Mouse (Mus musculus) lung, postnatal 0 days (tissue): ENCODE data around the gene Patz1. TPM values are rescaled to one million over a fixed set of nuclear protein-coding genes. Genes with fewer than 3 reads are reported as not detected.

Source experiments
- ATAC-seq: fragments of 200-750 bp; cut with Nextera tagmentation; 2 replicates; pipeline ENCODE4 v1.8.0; 2017; ENCODE audit warnings: moderate library complexity
- DNase-seq: peaks from one replicate; pipeline ENCODE4 v3.0.0-alpha.2; 2016; ENCODE audit warnings: low spot score
- H3K27ac ChIP-seq: fragments of 300-500 bp; sonication (generic); 2 replicates; pipeline ENCODE4 v1.5.1; 2014; ENCODE audit warnings: antibody characterized with exemption, mild to moderate bottlenecking, low read length, mixed read lengths
- H3K27me3 ChIP-seq: fragments of 300-500 bp; sonication (generic); replicated peaks from 2 replicates; pipeline ENCODE4 v1.6.1; 2014; ENCODE audit warnings: low read length, mixed read lengths; ENCODE audit not compliant: insufficient read depth
- H3K36me3 ChIP-seq: fragments of 300-500 bp; sonication (generic); 2 replicates; pipeline ENCODE4 v1.6.1; 2014; ENCODE audit warnings: low read length, mixed read lengths; ENCODE audit not compliant: insufficient read depth
- H3K4me1 ChIP-seq: fragments of 300-500 bp; sonication (generic); 2 replicates; pipeline ENCODE4 v1.6.1; 2014; ENCODE audit warnings: antibody characterized with exemption, low read depth, low read length, mixed read lengths; ENCODE audit not compliant: insufficient read depth
- H3K4me2 ChIP-seq: fragments of 300-500 bp; sonication (generic); replicated peaks from 2 replicates; pipeline ENCODE4 v1.6.1; 2014; ENCODE audit warnings: low read depth, mild to moderate bottlenecking, low read length, moderate library complexity, mixed read lengths
- H3K4me3 ChIP-seq: fragments of 300-500 bp; sonication (generic); 2 replicates; pipeline ENCODE4 v1.5.1; 2014; ENCODE audit warnings: low read depth, low read length
- H3K9ac ChIP-seq: fragments of 300-500 bp; sonication (generic); replicated peaks from 2 replicates; pipeline ENCODE4 v1.6.1; 2014; ENCODE audit warnings: low read depth, mild to moderate bottlenecking
- H3K9me3 ChIP-seq: fragments of 300-500 bp; sonication (generic); 2 replicates; pipeline ENCODE4 v1.6.1; 2016; ENCODE audit warnings: low read length, mixed read lengths
- CTCF ChIP-seq: IDR thresholded peaks from 2 replicates; pipeline ENCODE4 v1.5.1; 2016; ENCODE audit warnings: antibody characterized with exemption, mild to moderate bottlenecking
- EP300 ChIP-seq: IDR thresholded peaks from 2 replicates; pipeline ENCODE4 v1.6.1; 2016; ENCODE audit warnings: antibody characterized with exemption, mild to moderate bottlenecking, control low read depth
- WGBS: fragments of 180-500 bp; shearing (Covaris S2); extraction: QIAGEN DNeasy Blood & Tissue Kit; methylation state at CpG from one replicate; pipeline ENCODE4 v1.1.7; 2014; 5-methylcytosine and 5-hydroxymethylcytosine counted together
- polyA plus RNA-seq: library from polyadenylated mRNA; unstranded; fragments of >200 nt; fragmentation: Nextera tagmentation; extraction: Ambion mirVana; gene quantifications from 2 replicates; pipeline ENCODE4 v1.2.1, GENCODE M21; 2015

Gene Patz1
- polyA plus RNA-seq, 1 experiment from 2014 or later: 23.2 TPM

DNA sequence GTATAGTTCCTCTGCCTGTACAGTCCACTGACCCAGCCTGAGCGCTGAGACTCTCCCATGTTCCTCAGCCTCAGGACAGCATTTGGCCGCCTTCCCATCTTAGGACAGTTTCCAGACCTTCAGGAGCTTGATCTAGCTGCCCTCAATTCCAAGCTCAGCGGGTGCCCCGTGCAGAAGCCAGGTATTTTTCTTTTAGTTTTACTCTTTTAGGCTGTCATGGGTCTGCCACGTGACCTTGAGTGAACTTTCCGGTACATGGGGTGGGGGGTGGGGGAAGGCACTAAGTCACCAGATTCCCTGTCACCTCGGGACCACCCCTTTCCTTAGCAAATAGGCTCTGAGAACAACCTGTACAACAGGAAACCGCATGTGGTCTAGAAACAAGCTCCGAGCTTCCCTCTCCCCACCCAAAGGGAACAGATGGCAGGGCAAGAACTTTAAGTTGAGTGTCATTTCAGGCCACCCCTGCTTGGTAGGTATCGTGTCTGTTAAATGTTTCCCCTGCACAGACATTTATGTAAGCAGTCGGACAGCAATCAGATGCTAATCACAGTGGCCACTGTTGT is 47.1 kb downstream of the Patz1 start:
- WGBS: 26% methylated on average over 11 of the region's 11 CpGs
- Histone ChIP-seq H3K27ac (peak overlapping the region; percentile 47; the same call in 1 of the 2 replicates), H3K4me3 (no peak overlapping the region), H3K4me1 (peaks cover 20% of the 10 kb centered on the region; the same call in 1 of the 2 replicates), H3K27me3 (no peaks in the 10 kb centered on the region), H3K36me3 (no peaks in the 10 kb centered on the region), H3K4me2 (0 out of 2 replicates have a peak overlapping the region, but pooled peaks have one; percentile 5), H3K9me3 (no peaks in the 10 kb centered on the region), H3K9ac (no peak overlapping the region)
- peak; percentile 64 for DNase-seq
- TF ChIP-seq EP300 (peak; percentile 93), CTCF (no peak)
- peak; percentile 12; the same call in 1 of the 2 replicates for ATAC-seq

DNA sequence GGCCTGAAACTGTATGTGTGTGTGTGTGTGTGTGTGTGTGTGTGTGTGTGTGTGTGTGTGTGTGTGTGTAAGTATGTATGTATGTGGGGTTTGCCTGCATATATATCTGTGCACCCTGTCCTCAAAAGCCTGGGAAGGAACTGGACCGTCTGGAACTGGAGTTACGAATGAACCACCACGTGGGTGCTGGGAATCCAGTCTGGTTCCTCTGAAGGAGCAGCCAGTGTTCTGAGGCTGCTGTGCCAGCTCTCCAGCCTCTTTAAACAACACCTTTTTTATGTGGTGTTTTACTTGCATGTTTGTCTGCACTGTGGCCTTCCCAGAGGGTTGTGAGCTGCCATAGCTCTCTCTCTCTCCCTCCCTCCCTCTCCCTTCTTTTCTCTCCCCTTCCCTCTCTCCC is 47.9 kb downstream of the Patz1 start:
- no peak overlapping the region for H3K4me3 ChIP-seq
- no peaks in the 10 kb centered on the region for H3K36me3 ChIP-seq
- H3K4me1 ChIP-seq: peaks cover 16% of the 10 kb centered on the region; the same call in 1 of the 2 replicates
- ATAC-seq (no peak), DNase-seq (no peak)
- H3K27me3 ChIP-seq: no peaks in the 10 kb centered on the region
- no peak overlapping the region for H3K27ac ChIP-seq
- 70% methylated on average over 3 of the region's 3 CpGs for WGBS
- no peaks in the 10 kb centered on the region for H3K9me3 ChIP-seq
- no peak for TF ChIP-seq CTCF
- no peak for TF ChIP-seq EP300
- H3K9ac ChIP-seq: no peak overlapping the region
- H3K4me2 ChIP-seq: no peak overlapping the region

DNA sequence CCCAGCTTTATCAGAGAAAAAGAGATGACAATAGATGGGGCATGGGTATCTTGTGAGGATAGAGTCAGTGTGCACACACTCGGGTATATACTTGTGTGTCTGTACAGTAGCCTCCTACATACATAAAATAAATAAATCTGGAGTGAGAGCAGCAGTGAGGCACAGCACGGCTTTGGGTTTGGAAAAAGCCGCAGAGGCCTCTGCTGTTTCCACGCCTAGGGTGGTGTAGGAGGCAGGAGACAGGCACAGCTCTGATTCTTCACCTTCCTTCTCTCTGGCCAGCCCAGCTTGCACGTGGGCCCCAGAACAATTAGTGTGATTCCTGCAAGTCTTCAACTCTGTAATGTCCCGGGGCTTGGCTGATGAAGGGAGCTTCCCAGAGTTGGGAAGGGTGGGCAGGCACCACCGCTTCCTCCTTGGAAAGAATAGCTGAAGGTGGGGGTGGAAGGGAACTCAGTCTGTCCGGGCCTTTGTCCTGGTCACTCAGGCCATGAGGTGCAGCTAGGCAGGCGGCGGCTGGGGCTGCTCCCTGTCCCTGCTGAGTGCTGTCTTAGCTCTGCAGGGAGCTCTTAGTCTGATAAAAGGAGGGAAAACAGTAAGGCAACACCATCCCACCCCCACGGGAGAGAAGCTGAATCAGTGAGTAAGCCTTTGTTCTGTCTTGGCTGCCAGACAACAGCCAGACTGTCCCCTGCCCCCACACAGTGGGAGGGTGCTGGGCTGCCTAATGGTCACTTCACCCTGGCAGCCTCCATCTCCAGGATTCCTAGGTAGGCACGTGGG is 48.7 kb downstream of the Patz1 start:
- TF ChIP-seq CTCF (no peak), EP300 (no peak)
- WGBS: 15% methylated on average over 12 of the region's 12 CpGs
- 0 out of 2 replicates have a peak, but pooled peaks cover under 1% of the 10 kb centered on the region for H3K36me3 ChIP-seq
- no peak overlapping the region for H3K9ac ChIP-seq
- no peaks in the 10 kb centered on the region for H3K27me3 ChIP-seq
- peaks cover 13% of the 10 kb centered on the region; the same call in 1 of the 2 replicates for H3K4me1 ChIP-seq
- peak; percentile 53 for DNase-seq
- no peak overlapping the region for H3K4me3 ChIP-seq
- no peaks in the 10 kb centered on the region for H3K9me3 ChIP-seq
- no peak overlapping the region for H3K4me2 ChIP-seq
- peak; percentile 46 for ATAC-seq
- H3K27ac ChIP-seq: no peak overlapping the region

DNA sequence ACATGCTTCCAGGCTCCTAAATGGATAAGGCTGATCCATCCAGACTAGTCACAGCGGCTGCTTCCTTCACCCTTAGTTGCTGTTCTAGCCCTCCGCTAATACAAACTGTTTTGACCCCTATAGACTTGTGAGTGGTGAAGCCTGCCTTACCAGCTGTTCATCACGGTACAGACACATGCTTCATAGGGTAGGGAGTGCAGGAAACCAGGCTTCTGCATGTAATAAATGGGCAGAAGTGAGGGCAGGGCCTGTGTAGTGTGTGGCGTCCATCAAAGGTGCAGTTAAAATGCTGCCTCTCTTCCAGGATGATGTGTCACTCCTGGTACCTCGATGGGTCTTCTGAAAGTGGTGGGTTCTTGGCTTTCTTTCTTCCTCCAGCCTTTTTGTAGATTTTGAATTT is 49.3 kb downstream of the Patz1 start:
- H3K4me1 ChIP-seq: peaks cover 13% of the 10 kb centered on the region; the same call in 1 of the 2 replicates
- H3K4me3 ChIP-seq: no peak overlapping the region
- ATAC-seq (no peak), DNase-seq (no peak)
- no peak overlapping the region for H3K9ac ChIP-seq
- TF ChIP-seq CTCF: no peak
- TF ChIP-seq EP300: no peak
- H3K9me3 ChIP-seq: no peaks in the 10 kb centered on the region
- no peak overlapping the region for H3K4me2 ChIP-seq
- 0 out of 2 replicates have a peak, but pooled peaks cover 4% of the 10 kb centered on the region for H3K36me3 ChIP-seq
- WGBS: 49% methylated on average over 5 of the region's 5 CpGs
- no peak overlapping the region for H3K27ac ChIP-seq
- no peaks in the 10 kb centered on the region for H3K27me3 ChIP-seq

- 0 out of 2 replicates have a peak, but pooled peaks cover 4% of the 10 kb centered on the region for H3K36me3 ChIP-seq
- ATAC-seq: no peak
- no peak for DNase-seq
- no peak for TF ChIP-seq CTCF
- TF ChIP-seq EP300: no peak
- no peak overlapping the region for H3K27ac ChIP-seq
- H3K4me3 ChIP-seq: no peak overlapping the region
- peaks cover 7% of the 10 kb centered on the region; the same call in 1 of the 2 replicates for H3K4me1 ChIP-seq
- no peaks in the 10 kb centered on the region for H3K9me3 ChIP-seq
- no peaks in the 10 kb centered on the region for H3K27me3 ChIP-seq
- no peak overlapping the region for H3K4me2 ChIP-seq
- 72% methylated on average over 5 of the region's 5 CpGs for WGBS
- no peak overlapping the region for H3K9ac ChIP-seq
Measured at GRCm38 (mm10) chr11:3341476-3341875, 52.8 kb downstream of the Patz1 start.

DNA sequence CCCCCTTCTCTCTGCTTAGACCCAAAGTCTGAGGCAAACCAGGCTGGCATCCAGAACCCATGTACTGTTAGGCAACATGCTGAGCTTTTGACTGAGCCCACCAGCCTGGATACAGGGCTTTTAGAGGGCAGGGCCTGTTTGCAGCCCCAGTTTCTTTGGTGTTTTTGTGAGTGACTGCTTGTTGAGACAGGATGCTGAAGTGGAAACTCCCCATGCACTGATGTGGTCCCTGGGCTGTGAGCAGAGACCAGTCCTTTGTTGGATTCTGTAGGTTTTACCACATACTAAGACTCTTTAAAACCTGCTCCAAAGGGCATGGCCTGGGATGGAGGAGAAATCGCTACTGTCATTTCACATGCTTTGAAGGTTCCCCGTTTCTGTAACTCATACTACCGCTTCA is 56.2 kb downstream of the Patz1 start:
- no peak for TF ChIP-seq EP300
- no peak for TF ChIP-seq CTCF
- DNase-seq: no peak
- ATAC-seq: no peak
- no peak overlapping the region for H3K4me2 ChIP-seq
- no peak overlapping the region for H3K27ac ChIP-seq
- H3K27me3 ChIP-seq: no peaks in the 10 kb centered on the region
- no peak overlapping the region for H3K9ac ChIP-seq
- WGBS: 93% methylated on average over 3 of the region's 3 CpGs
- no peaks in the 10 kb centered on the region for H3K9me3 ChIP-seq
- H3K36me3 ChIP-seq: peaks cover 4% of the 10 kb centered on the region; the same call in 1 of the 2 replicates
- no peak overlapping the region for H3K4me3 ChIP-seq
- peaks cover 13% of the 10 kb centered on the region for H3K4me1 ChIP-seq
